Mouse (Mus musculus) spleen, adult 10 weeks (tissue): Measurements from ENCODE around the gene Zdhhc14. TPM values are rescaled to one million over a fixed set of nuclear protein-coding genes. Genes with fewer than 3 reads are reported as not detected.

Experiments
- polyA plus RNA-seq: library from polyadenylated mRNA; stranded (reverse); fragments of 350-450 nt; fragmentation: Illumina TruSeq; extraction: RNeasy Lipid Tissue Mini Kit (QIAGEN cat#74804); gene quantifications from one replicate; pipeline ENCODE4 v1.2.3, GENCODE M21; 2015; ENCODE audit warnings: low replicate concordance; ENCODE audit not compliant: insufficient read depth

Zdhhc14 gene
- 6.4 TPM for polyA plus RNA-seq

GRCm38 (mm10) chr17:5491801-5492745, at the start of gene Zdhhc14:
Gene Zdhhc14 (plus strand): TSS chr17:5492557.

Other genes starting within 250 kb of the Zdhhc14 start
- 0.81 TPM for gene Ldhal6b, start 73.8 kb upstream of the Zdhhc14 start, polyA plus RNA-seq
- 39.7 TPM for gene Tmem242, start 52.3 kb upstream of the Zdhhc14 start, polyA plus RNA-seq